Mouse (Mus musculus) testis, adult 2 months (tissue): ENCODE measurements at regions not wholly inside any gene's neighbourhood (a gene's known extent, or its start where the extent isn't known, plus 50 kb on each side); places are given as distances from the start of the nearest gene placed in this dataset.

Experiments
- CTCF ChIP-seq: fragments of 200-500 bp; IDR thresholded peaks from 2 replicates; pipeline ENCODE4 v1.5.1; 2012; ENCODE audit warnings: low read depth, mild to moderate bottlenecking, inconsistent platforms, low read length, moderate library complexity; ENCODE audit not compliant: control insufficient read depth, insufficient read depth, insufficient replicate concordance
- POLR2A ChIP-seq: fragments of 200-500 bp; IDR thresholded peaks from 2 replicates; pipeline ENCODE4 v1.6.1; 2012; ENCODE audit warnings: low read depth, mild to moderate bottlenecking, inconsistent platforms, low read length, moderate library complexity; ENCODE audit not compliant: control insufficient read depth

GRCm38 (mm10) chr16:50747698-50748097 is 156.7 kb upstream of the Ccdc54 start:
- TF ChIP-seq CTCF: no peak
- TF ChIP-seq POLR2A: no peak
